Mouse (Mus musculus) heart, adult 2 months (tissue): ENCODE measurements around the gene Ttc33. TPM values are rescaled to one million over a fixed set of nuclear protein-coding genes. Genes with fewer than 3 reads are reported as not detected.

ENCODE experiments used
- DNase-seq, 2 experiments: peaks; one replicate each; pipeline ENCODE4 v3.0.0; 2021
- H3K27ac ChIP-seq: fragments of 200-600 bp; 2 replicates; pipeline ENCODE4 v1.8.1; 2022
- H3K27me3 ChIP-seq: fragments of 200-500 bp; 2 replicates; pipeline ENCODE4 v1.6.1; 2012; ENCODE audit warnings: mild to moderate bottlenecking, low read length, inconsistent platforms, mixed read lengths; ENCODE audit not compliant: control insufficient read depth, insufficient read depth
- H3K36me3 ChIP-seq: fragments of 200-500 bp; 2 replicates; pipeline ENCODE4 v1.6.1; 2012; ENCODE audit warnings: low read length, inconsistent platforms; ENCODE audit not compliant: control insufficient read depth, insufficient read depth
- H3K4me1 ChIP-seq: fragments of 200-500 bp; 2 replicates; pipeline ENCODE4 v1.6.1; 2011; ENCODE audit warnings: low read length; ENCODE audit not compliant: control insufficient read depth, insufficient read depth
- H3K4me3 ChIP-seq: fragments of 200-600 bp; 2 replicates; pipeline ENCODE4 v1.8.1; 2022
- H3K79me2 ChIP-seq: fragments of 200-500 bp; replicated peaks from 2 replicates; pipeline ENCODE4 v1.6.1; 2012; ENCODE audit warnings: mild to moderate bottlenecking, inconsistent platforms, low read length, moderate library complexity, mixed read lengths; ENCODE audit not compliant: control insufficient read depth, insufficient read depth
- H3K9ac ChIP-seq: fragments of 200-500 bp; 2 replicates; pipeline ENCODE4 v1.6.1; 2012; ENCODE audit warnings: low read depth, mild to moderate bottlenecking, control low read depth, inconsistent platforms, low read length, mixed read lengths
- CTCF ChIP-seq: fragments of 200-600 bp; IDR thresholded peaks from 2 replicates; pipeline ENCODE4 v1.8.1; 2022; ENCODE audit warnings: antibody characterized with exemption, mild to moderate bottlenecking, moderate library complexity
- EP300 ChIP-seq: fragments of 200-500 bp; IDR thresholded peaks from 2 replicates; pipeline ENCODE4 v1.6.1; 2011; ENCODE audit warnings: low read depth, low read length, control low read depth; ENCODE audit not compliant: insufficient read depth
- POLR2A ChIP-seq: fragments of 200-500 bp; IDR thresholded peaks from 2 replicates; pipeline ENCODE4 v1.6.1; 2011; ENCODE audit warnings: mild to moderate bottlenecking, low read depth, low read length, control low read depth; ENCODE audit not compliant: insufficient read depth
- WGBS: fragments of 180-500 bp; shearing (Covaris S2); methylation state at CpG from one replicate; pipeline ENCODE4 v1.1.7; 2018; 5-methylcytosine and 5-hydroxymethylcytosine counted together
- intact Hi-C: fragments of 180-260 bp; cut with DNase I; formaldehyde crosslinking; loops from one replicate; pipeline ENCODE4 v1.15.1; 2025
- long read RNA-seq: library from polyadenylated mRNA; stranded (forward); transcript quantifications from one replicate; pipeline ENCODE4 v2.0.0, GENCODE M21; 2021
- polyA plus RNA-seq: library from polyadenylated mRNA; depleted of rRNA; stranded (reverse); fragments of >200 nt; gene quantifications from 2 replicates; pipeline ENCODE4 v1.2.3, GENCODE M21; 2012; rRNA removed
- total RNA-seq, 2 experiments: library from RNA; stranded (reverse); gene quantifications; 2 replicates each; pipeline ENCODE4 v1.2.3; 2021

The Ttc33 gene
- 10 to 100 TPM; 37.5 to 45.2 TPM for total RNA-seq
- polyA plus RNA-seq = 10.4 and 18.7 TPM in 2 replicates
- long read RNA-seq, transcript Ttc33-201 (5 exons, 1,832 nt) = major isoform, 9 of 20 reads
- long read RNA-seq, partial matches to known transcripts = 3 of 20 reads
- long read RNA-seq, other reads (novel, unspliced or antisense) = 3 of 20 reads

- H3K36me3 ChIP-seq = peaks cover 9% of the 10 kb centered on the region; the same call in 1 of the 2 replicates
- under 1% methylated on average over 55 of the region's 55 CpGs for WGBS
- intact Hi-C loops = loop anchor here (1.0 to 2.0 kb wide), 2 partner anchors 42 to 69 kb away; partner anchors contain the start of genes Prkaa1 and Rpl37
- peak; percentile 84 for DNase-seq
- H3K79me2 ChIP-seq = peaks cover 7% of the 10 kb centered on the region
- no peaks in the 10 kb centered on the region for H3K27me3 ChIP-seq
- H3K4me1 ChIP-seq = 0 out of 2 replicates have a peak, but pooled peaks cover 2% of the 10 kb centered on the region
- H3K9ac ChIP-seq = peak within 1 kb of the TSS; percentile 98
- H3K4me3 ChIP-seq = peak within 1 kb of the TSS; percentile 84
- TF ChIP-seq CTCF (peak; percentile 62), POLR2A (peak; percentile 65; the same call in 1 of the 2 replicates), EP300 (0 out of 2 replicates have a peak, but pooled peaks have one; percentile 8)
- peak within 1 kb of the TSS; percentile 86 for H3K27ac ChIP-seq
Measured at GRCm38 (mm10) chr15:5185366-5186292, at the start of gene Ttc33. Gene Ttc33 (plus strand): TSS chr15:5185525.

- Histone ChIP-seq H3K36me3 (no peaks in the 10 kb centered on the region), H3K9ac (no peak overlapping the region), H3K79me2 (no peaks in the 10 kb centered on the region), H3K27me3 (no peaks in the 10 kb centered on the region), H3K4me3 (no peak overlapping the region), H3K27ac (no peak overlapping the region), H3K4me1 (peaks cover 4% of the 10 kb centered on the region)
- intact Hi-C loops = no loop called here
- TF ChIP-seq CTCF (no peak), EP300 (no peak), POLR2A (no peak)
- no peak for DNase-seq
- 54% methylated on average over 9 of the region's 9 CpGs for WGBS
Measured at GRCm38 (mm10) chr15:5138021-5138856, 47.1 kb upstream of the Ttc33 start.

GRCm38 (mm10) chr15:5139366-5139765 lies 46.0 kb upstream of the Ttc33 start:
- Histone ChIP-seq H3K79me2 (no peaks in the 10 kb centered on the region), H3K4me3 (no peak overlapping the region), H3K4me1 (peaks cover 4% of the 10 kb centered on the region), H3K36me3 (no peaks in the 10 kb centered on the region), H3K9ac (no peak overlapping the region), H3K27me3 (no peaks in the 10 kb centered on the region), H3K27ac (no peak overlapping the region)
- TF ChIP-seq EP300 (no peak), POLR2A (no peak), CTCF (no peak)
- WGBS = 73% methylated on average over 2 of the region's 2 CpGs
- no peak for DNase-seq
- intact Hi-C loops = no loop called here

- Histone ChIP-seq H3K9ac (no peak overlapping the region), H3K4me1 (peaks cover 4% of the 10 kb centered on the region), H3K4me3 (no peak overlapping the region), H3K27ac (no peak overlapping the region), H3K27me3 (no peaks in the 10 kb centered on the region), H3K79me2 (no peaks in the 10 kb centered on the region), H3K36me3 (no peaks in the 10 kb centered on the region)
- DNase-seq = no peak
- intact Hi-C loops = loop anchor here (5.0 kb wide), 1 partner anchor 33 kb away; the partner anchor contains the start of gene Card6
- TF ChIP-seq EP300 (no peak), POLR2A (no peak), CTCF (no peak)
- 82% methylated on average over 7 of the region's 7 CpGs for WGBS
Measured at GRCm38 (mm10) chr15:5139863-5140262, 45.5 kb upstream of the Ttc33 start.

GRCm38 (mm10) chr15:5140357-5140756 lies 45.0 kb upstream of the Ttc33 start:
- intact Hi-C loops = loop anchor here (5.0 kb wide), 1 partner anchor 33 kb away; the partner anchor contains the start of gene Card6
- DNase-seq = no peak
- Histone ChIP-seq H3K27me3 (no peaks in the 10 kb centered on the region), H3K9ac (no peak overlapping the region), H3K4me1 (peaks cover 6% of the 10 kb centered on the region), H3K79me2 (peaks cover 2% of the 10 kb centered on the region; the same call in 1 of the 2 replicates), H3K27ac (no peak overlapping the region), H3K4me3 (no peak overlapping the region), H3K36me3 (no peaks in the 10 kb centered on the region)
- TF ChIP-seq EP300 (no peak), POLR2A (no peak), CTCF (no peak)
